Mouse (Mus musculus) liver, adult 2 months (tissue): ENCODE results near the gene Zswim5.

ENCODE experiments used
- CTCF ChIP-seq: fragments of 200-500 bp; IDR thresholded peaks from 2 replicates; pipeline ENCODE4 v1.5.1; 2011; ENCODE audit warnings: low read depth, low read length, control low read depth
- POLR2A ChIP-seq: fragments of 200-500 bp; IDR thresholded peaks from 2 replicates; pipeline ENCODE4 v1.6.1; 2011; ENCODE audit warnings: low read length, control low read depth; ENCODE audit not compliant: insufficient read depth; ENCODE audit errors: extremely low read depth

GRCm38 (mm10) chr4:117013596-117013995, 136.4 kb downstream of the Zswim5 start:
- TF ChIP-seq POLR2A: no peak
- no peak for TF ChIP-seq CTCF
